Mouse (Mus musculus) forelimb bud, embryonic 11.5 days (tissue): ENCODE data around the gene Aldh1a1.
A peak's percentile ranks its signal among the peaks of the same experiment; 100 is the strongest.
"Not testable (repeated sequence)": the region's sequence is repeated elsewhere in the genome, so short reads cannot be mapped to it uniquely, and the experiment has no call there.

Experiments used
- DNase-seq: peaks from one replicate; pipeline ENCODE4 v3.0.0-alpha.2; 2012; ENCODE audit warnings: low read depth, low spot score

The Aldh1a1 gene

DNA sequence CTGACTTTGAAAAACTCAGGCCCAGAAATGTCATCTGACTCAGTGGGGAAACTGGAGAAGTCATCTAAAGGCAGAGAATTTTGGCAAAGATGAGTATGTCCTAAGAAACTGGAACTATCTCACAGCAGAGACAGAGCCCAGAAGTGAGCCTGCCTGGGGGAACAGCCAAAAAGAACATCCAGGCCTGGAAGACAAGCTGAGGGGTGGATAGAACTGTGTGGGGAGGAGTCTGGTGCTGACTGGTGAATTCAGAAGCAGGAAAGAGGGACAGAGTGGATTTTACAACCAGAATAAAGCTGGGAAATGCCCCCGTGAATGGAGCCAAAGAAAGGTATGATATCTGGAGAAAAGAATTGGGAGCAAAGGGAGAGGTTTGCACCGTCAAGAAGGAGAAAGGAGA is at the start of gene Aldh1a1:
TSS of gene Aldh1a1 (plus strand) at position 225 of the 400 bp plus-strand sequence.
- DNase-seq, result no peak

DNA sequence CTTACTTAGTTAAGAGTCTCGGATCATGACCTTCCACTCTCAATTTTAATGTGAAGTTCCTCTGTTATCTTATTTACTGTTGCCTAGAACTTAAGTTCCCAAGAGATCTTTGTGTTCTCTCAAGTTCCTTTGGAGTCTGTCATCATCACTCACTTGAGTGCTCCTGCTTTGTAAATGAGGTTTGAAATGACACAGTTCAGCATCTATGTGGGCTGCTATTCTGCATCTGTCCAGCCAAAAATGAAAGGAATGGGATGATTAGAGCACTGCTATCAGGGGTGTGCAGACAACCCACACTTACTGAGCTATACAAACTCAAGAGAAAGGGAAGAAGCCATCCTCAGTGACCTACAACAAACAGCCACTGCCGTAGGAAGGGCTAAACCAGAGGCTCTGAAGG is 44.7 kb upstream of the Aldh1a1 start:
- no peak for DNase-seq

- peak; percentile 7 for DNase-seq
Measured at GRCm38 (mm10) chr19:20449546-20449945, 43.0 kb upstream of the Aldh1a1 start.

DNA sequence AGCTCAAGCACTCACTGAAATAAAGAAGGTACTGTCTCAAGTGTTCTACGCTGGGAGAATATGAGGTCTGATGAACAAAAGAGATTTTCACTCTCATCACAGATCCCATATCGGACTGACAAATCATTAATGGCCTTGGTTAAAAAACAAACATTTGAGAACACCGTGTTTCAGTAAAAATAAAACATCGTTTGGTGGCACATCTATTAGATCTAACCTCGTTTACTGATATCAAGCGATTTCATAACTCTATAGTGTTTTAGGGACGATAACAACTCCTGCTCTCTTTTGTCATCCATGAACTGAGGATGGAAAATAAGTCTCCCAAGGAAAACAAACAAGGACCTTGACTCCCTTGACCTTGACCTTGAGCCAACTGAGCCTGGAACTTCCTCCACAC is 41.5 kb upstream of the Aldh1a1 start:
- no peak for DNase-seq

GRCm38 (mm10) chr19:20484497-20484896 is 8.0 kb upstream of the Aldh1a1 start:
- DNase-seq, result no peak

DNA sequence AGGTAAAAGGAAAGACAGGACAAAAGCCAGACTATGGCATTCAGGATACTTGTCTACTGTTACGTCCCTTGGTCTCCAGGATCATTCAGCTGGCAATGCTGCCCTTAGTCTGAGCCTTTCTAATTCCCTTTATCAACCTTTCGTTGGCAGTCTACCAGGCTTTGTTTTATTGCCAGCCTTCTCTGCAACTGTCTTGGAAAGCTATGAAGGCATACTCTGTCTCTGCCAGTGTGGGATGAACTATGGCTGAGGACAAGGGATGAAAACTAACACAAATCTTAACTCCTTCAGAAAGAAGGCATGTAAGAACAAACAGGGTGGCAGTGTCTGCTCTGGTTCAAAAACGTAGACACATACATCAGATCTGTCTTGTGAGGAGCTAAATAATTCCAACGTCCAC is 565 bp upstream of the Aldh1a1 start:
- no peak for DNase-seq

GRCm38 (mm10) chr19:20496476-20496875 is 4.0 kb downstream of the Aldh1a1 start:
- no peak for DNase-seq

DNA sequence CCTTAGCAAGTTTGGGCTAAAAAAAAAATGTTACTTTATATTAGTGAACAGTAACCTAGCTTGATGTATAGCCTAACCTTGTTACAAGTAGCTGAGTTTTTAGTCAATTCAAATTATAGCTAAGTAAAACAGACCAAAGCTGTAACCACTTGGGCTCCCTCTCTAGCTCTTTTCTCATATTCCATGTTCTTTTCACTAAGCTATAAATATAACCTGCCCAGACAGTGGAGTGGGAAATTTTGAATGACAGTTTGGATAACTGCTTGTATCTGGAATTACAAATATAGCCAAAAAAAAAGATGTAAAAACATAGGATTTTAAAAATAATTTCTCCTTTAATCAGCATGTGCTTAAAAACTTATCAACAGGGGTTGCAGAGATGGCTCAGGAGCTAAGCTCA is 12.8 kb downstream of the Aldh1a1 start:
- no peak for DNase-seq

DNA sequence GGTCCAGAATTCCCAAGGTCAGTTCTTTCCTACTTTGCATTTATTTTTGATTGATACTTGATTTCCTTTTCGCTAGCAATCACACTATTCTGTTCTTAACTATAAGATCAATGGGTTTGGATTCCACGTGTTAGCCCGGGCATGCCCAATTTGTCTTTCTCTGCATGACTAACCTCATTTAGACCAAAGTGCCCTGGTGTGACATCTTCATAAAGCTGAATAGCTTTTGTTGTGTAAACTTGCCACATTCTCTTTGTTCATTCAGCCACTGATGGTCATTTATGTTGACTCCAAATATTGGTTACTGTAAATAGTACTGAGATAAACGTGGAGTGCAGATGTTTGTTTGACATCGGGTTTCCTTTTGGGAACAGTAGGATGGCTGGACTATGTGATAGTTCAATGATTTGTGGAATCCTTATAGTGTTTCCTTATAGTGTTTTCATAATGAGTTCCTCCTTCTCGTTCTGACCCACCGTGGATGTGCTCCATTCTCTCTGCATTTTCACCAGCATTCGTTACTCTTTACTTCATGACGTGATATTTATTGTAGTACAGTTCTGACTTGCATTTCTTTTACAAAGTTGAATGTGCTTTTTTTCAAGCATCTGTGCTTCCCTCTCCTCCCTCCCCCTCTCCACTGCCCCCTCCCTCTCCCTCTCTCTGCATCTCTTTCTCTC is 14.6 kb downstream of the Aldh1a1 start:
- DNase-seq, result no peak

- DNase-seq, result no peak
Measured at GRCm38 (mm10) chr19:20508609-20509008, 16.1 kb downstream of the Aldh1a1 start.

GRCm38 (mm10) chr19:20511971-20512370 is 19.5 kb downstream of the Aldh1a1 start:
- no peak for DNase-seq

- DNase-seq, result no peak
Measured at GRCm38 (mm10) chr19:20513181-20513580, 20.7 kb downstream of the Aldh1a1 start.

GRCm38 (mm10) chr19:20513688-20514361 is 21.3 kb downstream of the Aldh1a1 start:
- DNase-seq, result no peak

GRCm38 (mm10) chr19:20516481-20516880 is 24.0 kb downstream of the Aldh1a1 start:
- no peak for DNase-seq

DNA sequence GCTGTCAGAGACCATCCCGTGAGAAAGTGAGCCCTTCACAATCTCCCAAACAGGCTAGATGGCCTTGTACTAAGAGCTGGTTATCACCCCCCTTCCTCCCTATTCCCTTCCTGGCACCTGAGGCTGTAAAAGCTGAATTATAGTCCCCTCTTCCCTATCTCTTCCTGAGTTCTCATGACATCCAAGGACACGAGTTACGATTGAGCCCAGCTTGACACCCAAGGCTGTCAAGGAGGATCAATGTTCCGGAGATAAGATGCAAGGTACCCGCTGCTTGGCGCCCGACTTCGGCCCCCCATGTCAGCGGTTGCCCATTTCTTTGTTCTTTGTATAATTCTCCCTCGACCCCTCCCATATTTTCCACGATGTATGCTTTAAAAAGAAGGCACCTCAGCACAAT is 36.6 kb downstream of the Aldh1a1 start:
- not testable (repeated sequence) for DNase-seq

DNA sequence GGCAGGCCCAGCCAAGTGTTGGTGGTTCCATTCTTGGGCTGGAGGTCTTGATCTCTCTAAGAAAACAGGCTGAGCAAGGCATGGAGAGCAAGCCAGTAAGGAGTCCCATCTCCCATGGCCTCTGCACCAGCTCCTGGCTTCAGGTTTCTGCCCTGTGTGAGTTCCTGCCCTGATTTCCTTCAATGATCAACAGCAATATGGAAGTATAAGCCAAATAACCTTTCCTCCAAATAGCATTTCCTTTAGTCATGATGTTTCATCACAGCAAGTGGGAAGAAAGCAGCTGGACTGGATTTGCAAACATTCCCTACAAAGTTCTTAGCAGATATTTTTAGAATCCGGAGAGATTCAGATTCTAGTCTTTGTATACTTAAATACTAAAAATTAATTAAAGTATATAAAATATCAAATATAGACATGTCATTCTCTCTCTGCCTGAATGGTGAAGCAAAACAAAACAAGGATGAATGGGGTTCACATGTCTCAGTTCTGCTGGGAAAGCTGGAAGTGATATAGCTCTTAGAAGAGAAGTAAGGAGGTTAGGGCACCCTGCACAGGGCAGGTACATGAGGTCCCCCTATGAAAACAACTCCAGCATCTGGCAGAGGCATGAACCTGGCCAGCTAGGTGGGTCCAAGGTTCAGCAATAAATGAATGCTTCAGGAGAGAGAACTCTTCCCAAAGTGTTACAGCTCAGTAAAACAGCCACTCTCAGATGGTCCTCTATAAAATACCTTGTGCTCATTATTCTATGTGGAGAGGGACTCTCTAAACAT is 37.6 kb downstream of the Aldh1a1 start:
- DNase-seq, result no peak

- no peak for DNase-seq
Measured at GRCm38 (mm10) chr19:20536538-20536937, 44.0 kb downstream of the Aldh1a1 start.

- DNase-seq, result no peak
Measured at GRCm38 (mm10) chr19:20541044-20541443, 48.5 kb downstream of the Aldh1a1 start.

- no peak for DNase-seq
Measured at GRCm38 (mm10) chr19:20541924-20542323, 49.4 kb downstream of the Aldh1a1 start.

DNA sequence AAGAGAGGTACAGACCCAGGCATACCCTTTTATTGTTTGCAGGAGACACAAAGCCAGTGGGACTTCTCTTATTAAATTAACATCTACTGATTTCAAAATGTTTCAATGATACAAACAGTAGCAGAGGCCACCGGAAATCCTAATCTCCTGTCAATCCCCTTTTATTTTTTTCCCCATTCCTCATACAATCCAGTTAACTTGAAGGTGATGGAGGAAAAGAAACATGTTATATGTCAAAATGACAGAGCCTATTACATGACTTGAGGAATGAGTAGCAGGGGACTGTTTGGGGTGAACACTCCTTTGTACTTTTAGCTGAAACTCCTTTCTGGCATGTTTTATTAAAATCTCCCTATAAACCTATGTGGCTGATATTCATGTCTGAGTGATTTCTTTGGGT is 51.3 kb downstream of the Aldh1a1 start:
- peak; percentile 68 for DNase-seq

DNA sequence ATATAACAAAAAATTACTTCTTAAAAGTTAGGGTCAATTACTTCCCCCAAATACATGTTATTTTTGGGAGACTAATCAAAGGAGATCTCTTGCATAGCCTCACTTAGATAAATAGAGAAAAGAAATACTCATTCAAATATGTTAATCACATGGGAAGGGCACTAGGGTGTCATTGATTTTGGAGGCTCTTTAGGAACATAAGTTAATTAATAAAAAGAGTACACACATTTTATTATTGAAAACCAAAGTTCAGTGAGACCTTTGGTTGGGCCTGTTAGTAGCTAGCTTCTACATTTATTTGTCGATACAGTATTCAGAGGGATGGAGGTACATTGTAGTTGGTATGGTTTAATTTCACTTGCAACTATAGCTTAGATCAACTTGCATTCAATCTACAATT is 52.4 kb downstream of the Aldh1a1 start:
- DNase-seq, result no peak

DNA sequence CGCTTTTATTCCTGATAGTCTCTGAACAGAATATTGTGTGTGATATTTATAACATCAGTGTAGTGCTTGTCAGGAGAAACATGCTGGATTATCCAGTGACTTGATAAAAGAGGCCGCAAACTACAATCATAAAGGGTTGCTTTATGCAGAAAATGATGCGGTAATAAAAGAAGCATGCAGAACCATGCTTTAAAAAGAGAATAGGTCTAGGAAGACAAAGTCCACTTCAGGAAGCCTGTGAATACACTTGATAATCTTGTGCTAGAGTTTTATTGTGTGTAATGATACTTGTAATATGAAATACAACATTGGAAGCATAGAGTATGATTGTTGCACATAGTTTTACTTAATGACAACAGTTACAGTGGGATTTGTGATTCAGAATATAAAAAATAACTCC is 54.5 kb downstream of the Aldh1a1 start:
- no peak for DNase-seq

GRCm38 (mm10) chr19:20549409-20549808 is 56.9 kb downstream of the Aldh1a1 start:
- DNase-seq, result no peak
